Mouse (Mus musculus): ENCODE results near the gene Cmya5. TPM values are rescaled to one million over a fixed set of nuclear protein-coding genes. Genes with fewer than 3 reads are reported as not detected.
"Not testable (repeated sequence)": the region's sequence is repeated elsewhere in the genome, so short reads cannot be mapped to it uniquely, and the experiment has no call there.

Gene Cmya5
- total RNA-seq, 4 experiments from 2014 or later, result 4.7 to 6.2 (median 5.7) TPM

DNA sequence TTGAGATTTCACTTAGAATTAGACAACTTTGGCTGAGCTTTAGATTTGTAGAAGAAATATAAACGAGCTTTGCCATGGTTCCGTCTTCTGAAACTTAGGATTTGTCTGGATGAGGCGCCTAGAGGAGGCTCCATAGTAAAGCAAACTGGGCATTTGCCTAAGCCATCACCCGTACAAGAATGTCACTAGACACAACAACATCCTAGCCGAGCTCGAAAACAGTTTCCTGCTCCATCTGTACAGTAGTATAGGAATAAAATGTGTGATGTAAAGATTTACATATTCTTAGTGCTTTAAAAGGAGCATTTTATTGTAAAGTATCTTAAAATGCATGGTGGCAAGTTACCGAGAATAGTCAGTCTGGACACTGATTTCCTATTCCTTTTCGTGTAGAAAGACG is 22.2 kb downstream of the Cmya5 start:
- no peak for DNase-seq (ENCODE audit: low spot score in 2 of 2)

DNA sequence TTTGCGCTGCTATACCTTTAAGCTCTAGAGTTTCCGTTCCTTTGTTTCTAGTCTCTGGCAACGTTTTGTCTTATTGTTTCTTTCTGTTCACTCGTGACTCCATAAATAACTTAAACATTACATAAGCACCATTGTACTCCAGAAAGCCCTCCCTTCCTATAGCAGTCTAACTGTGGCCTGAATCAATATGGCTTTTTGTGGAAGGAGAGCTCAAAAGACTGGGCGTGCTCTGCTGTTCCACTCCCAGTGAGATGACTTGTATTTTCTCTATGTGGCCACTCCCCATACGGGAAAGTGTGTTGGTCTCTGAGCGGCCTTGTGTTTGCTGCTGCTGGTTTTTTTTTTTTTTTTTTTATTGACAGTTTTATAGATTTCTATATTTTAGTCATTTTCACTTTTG is 27.3 kb downstream of the Cmya5 start:
- no peak for DNase-seq (ENCODE audit: low spot score in 2 of 2)

- no peak for DNase-seq (ENCODE audit: low spot score in 2 of 2)
Observed at GRCm38 (mm10) chr13:93102340-93103090, 42.0 kb downstream of the Cmya5 start.

DNA sequence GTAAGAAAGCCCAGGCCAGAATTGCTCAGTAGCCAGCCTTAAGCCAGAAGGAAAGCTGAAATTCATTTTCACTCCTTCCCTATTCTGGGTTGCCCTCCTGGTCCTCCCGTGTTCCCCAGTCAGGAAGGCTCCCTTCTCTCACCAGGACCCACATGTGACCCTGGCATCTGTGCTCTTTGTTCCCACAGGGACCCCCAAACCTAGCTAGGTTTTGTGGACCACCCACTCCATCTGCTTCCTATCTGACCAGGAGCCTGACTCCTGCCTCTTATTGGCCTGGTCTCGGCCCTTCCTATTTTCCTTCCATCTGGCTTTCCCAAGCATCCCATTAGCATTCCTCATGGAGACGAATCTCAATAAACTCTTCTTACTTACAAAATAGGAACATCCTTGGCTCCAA is 45.9 kb downstream of the Cmya5 start:
- no peak for DNase-seq (ENCODE audit: low spot score in 2 of 2)

- no peak for DNase-seq (ENCODE audit: low spot score in 2 of 2)
Observed at GRCm38 (mm10) chr13:93096643-93097042, 47.9 kb downstream of the Cmya5 start.

- no peak for DNase-seq (ENCODE audit: low spot score in 2 of 2)
Observed at GRCm38 (mm10) chr13:93095097-93095791, 49.3 kb downstream of the Cmya5 start.

DNA sequence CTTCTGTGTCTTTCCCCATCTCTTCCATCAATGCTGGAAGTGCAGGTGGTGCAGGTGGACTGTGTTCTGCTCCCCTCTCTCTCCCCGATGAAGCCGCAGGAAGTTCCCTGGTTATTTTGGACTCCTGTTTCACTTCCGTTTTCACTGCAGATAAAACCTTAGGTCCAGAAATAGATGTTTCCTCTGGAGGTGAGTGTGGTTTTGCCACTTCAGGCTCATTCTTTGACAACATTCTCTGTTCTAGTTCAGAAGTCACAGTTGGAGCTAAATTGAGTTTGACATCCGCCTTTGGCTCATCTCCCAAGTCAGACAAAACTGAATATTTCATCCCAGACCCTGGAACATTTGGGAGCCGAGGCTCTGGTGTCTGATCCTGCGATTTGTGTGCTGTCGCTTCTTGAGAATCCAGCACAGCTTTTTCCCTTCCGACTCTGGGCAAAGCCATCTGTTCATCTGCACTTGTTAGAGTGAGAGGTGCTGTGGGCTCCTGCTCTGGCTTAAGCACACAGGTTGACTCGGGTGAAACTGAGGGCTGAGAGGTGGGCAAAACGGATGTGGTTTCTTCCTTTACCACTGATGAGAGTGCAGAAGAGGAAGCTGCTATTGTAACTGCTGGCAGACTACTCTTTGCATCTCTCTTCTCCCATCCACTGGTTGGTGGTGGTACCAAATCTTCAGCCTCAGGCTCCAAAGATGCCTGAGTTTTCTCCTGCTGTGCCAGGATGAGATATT is 50.2 kb downstream of the Cmya5 start:
- DNase-seq (ENCODE audit: low spot score in 2 of 2), result no peak

GRCm38 (mm10) chr13:93093697-93094096 is 50.8 kb downstream of the Cmya5 start:
- DNase-seq (ENCODE audit: low spot score in 2 of 2), result no peak

DNA sequence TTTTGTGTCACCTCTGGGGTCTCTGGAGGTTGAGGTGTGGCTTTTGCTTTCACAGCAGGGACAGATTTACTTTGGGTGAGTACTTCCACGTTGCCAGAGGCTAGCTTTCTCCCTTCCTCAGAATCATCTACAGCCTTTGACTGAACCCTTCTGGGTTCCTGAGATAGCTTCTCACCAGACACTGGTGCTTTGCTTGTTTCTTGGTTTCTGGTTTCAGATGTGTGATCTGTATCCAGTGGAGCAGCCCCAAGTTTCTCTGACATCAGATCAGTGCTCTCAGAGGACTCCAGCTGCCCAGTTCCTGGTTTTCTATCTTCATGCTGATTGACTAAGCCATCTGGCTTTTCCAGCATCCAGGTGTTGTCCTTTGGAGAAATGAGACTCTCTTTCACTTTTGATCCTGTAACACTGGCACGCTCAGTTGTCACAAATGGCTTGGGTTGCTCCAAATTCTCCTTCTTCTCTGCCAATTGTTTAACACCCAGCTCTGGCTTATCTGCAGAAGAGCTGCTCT is 51.6 kb downstream of the Cmya5 start:
- DNase-seq (ENCODE audit: low spot score in 2 of 2), result no peak

GRCm38 (mm10) chr13:93091866-93092455 is 52.6 kb downstream of the Cmya5 start:
- DNase-seq (ENCODE audit: low spot score in 2 of 2), result no peak

DNA sequence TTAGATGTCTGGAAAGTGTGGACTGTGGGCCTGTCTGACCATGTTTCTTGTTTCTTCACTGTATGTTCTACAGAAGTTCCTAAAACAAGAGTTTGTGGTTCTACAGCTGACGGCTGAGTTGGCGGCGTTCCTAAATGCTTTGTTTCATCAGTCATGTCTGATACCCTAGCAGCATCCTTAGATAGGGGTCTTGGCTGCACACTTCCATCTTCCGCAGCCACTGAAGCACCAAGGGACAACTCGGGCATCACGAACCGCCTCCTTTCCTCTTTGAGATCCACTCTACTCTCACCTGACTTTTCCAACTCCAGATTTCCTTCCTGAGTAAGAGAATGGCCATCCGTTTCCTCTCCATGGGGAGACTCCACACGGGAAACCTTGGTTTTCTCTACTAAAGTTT is 53.3 kb downstream of the Cmya5 start:
- DNase-seq (ENCODE audit: low spot score in 2 of 2), result no peak

DNA sequence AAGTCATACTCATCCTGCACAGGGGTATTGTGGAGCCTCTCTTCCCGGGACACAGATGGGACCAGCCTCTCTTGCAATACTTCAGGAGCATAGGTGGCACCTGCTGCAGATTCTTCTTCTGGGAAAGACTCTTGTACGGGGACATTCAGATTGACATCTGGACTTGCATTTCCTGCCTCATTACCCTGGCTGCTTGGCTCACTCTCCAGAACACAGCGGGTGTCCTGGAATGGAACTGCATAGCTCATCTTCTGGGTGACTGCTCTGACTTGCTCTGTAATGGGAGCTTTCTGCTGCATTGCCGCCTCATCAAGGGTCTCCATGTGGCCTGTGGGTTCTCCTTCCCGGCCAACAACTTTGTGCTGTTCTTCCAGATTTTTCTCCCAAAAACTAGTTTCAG is 55.0 kb downstream of the Cmya5 start:
- no peak for DNase-seq (ENCODE audit: low spot score in 2 of 2)

GRCm38 (mm10) chr13:93085711-93086110 is 58.8 kb downstream of the Cmya5 start:
- DNase-seq (ENCODE audit: low spot score in 2 of 2), result no peak

DNA sequence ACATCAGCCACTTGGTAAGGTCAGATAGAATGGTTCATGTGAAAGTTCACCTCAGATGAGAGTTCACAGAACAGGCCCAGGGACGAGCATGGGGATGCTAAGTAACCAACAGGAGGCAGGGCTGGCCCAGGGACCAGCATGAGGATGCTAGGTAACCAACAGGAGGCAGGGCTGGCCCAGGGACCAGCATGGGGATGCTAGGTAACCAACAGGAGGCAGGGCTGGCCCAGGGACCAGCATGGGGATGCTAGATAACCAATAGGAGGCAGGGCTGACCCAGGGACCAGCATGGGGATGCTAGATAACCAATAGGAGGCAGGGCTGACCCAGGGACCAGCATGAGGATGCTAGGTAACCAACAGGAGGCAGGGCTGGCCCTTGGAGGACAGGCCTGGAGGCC is 62.2 kb downstream of the Cmya5 start:
- DNase-seq (ENCODE audit: low spot score in 2 of 2), result not testable (repeated sequence)

- DNase-seq (ENCODE audit: low spot score in 2 of 2), result no peak
Observed at GRCm38 (mm10) chr13:93080859-93081258, 63.7 kb downstream of the Cmya5 start.

DNA sequence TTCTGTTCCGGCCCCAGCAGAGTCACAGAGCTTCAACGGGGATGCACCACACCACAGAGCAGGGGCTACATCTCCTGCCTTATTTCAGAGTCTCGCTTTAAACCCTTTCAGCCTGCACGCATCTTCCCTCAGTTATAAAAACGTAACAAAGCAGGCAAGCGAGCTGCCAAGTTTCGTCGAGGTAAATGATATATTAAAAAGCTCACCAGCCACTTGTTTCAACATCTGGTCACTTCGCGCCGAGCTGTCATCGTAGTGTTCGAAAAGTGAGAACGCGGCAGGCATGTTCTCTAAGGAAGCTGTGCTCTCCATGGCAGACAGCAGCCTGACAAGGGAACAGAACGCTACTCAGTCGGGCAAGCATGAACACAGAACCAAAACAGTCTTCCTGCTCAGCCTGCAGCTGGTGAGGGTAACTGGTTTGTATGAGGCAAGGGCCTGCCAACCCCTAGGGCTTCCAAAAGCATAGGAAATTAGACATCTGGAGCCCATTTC is 70.3 kb downstream of the Cmya5 start:
- DNase-seq (ENCODE audit: low spot score in 2 of 2), result no peak

DNA sequence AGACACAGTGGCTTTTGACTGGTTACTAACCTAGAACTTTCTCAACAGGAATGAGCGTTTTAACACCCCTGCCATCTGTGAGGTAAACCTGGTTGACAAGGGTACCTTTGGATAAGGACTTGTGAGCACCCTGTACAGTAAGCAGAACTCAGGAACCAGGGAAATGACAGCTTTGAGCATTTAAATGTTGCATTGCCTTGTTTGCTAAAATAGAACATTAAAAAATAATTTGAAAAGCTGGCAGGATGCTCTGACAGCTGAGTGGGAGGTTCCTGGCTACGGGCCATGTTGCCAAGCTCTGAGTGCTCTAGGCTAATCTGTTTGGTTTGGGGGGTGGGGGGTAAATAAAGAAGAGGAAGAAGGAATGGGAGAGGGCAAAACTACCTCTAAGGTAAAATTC is 70.9 kb downstream of the Cmya5 start:
- DNase-seq (ENCODE audit: low spot score in 2 of 2), result no peak

DNA sequence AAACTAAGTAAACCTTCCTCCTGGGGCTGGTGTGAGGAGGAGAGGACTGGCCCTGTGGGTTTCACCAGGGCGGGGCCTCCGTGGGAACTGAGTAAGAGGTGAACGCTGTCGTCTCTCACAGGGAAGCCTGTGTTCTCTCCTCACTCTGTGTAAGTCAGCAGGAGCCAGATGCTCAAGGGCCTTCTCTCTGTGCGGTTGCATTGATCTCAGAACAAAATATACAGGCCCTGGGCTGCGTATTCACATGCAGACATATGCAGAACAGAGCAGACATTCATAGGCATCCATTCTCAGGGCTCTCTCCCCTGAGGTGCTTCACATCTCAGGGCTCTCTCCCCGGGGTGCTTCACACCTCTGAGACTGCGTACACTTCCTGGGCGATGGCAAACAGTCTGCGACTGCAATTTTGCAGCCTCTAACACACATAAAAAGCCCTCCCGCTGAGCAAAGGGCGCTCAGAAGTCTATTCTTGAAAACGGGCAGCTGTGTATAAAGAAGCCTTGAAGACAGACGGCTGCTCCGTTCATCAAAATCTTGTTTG is 71.6 kb downstream of the Cmya5 start:
- no peak for DNase-seq (ENCODE audit: low spot score in 2 of 2)

GRCm38 (mm10) chr13:93070406-93070805 is 74.1 kb downstream of the Cmya5 start:
- no peak for DNase-seq (ENCODE audit: low spot score in 2 of 2)

DNA sequence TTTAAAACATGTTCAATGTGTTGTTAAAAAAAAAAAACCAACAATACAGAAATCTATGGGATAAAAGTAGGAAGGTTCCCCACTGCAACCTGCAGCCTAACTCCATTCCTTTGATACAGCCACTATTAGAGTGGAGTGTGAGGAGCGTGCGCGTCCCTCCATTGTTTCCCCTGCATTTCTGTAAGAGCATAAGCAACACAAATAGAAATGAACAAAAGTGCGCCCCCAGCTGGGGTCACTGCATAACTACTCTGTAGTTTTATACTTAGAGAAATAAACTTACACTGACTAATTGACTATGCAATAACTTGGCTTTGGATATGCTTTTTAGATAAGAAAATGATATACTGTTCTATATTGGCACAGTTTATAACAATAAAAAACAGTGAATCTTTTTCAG is 75.0 kb downstream of the Cmya5 start:
- no peak for DNase-seq (ENCODE audit: low spot score in 2 of 2)

GRCm38 (mm10) chr13:93068353-93068752 is 76.2 kb downstream of the Cmya5 start:
- DNase-seq (ENCODE audit: low spot score in 2 of 2), result no peak

All from left cerebral cortex, adult 8-10 months (tissue).